Mouse (Mus musculus): ENCODE results near the gene Car6. TPM values are rescaled to one million over a fixed set of nuclear protein-coding genes. Genes with fewer than 3 reads are reported as not detected.

Car6 gene
- total RNA-seq, 1 experiment from 2014 or later: not detected

DNA sequence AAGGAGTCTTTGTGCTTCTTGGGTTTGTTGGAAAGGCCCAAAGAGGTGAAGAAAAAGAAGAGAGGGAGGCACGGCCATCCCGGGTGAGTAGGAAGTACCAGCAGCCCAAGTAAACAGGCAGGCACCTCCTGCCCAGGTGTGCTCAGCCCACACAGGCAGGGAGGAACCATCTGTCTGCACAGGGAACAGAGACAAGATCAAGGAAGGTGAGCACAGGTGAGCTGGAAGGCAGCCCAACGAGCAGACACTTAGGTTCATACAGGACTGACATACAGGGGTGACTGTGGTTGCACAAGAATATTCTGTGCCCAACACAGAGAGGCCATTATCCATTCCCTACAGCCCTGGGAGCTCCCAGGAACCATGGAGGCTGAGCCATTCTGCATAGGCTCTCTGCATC lies 3.7 kb upstream of the Car6 start:
- ATAC-seq (ENCODE audit: extremely low read depth, insufficient number of reproducible peaks, low FRiP score, poor library complexity, severe bottlenecking): no peak

DNA sequence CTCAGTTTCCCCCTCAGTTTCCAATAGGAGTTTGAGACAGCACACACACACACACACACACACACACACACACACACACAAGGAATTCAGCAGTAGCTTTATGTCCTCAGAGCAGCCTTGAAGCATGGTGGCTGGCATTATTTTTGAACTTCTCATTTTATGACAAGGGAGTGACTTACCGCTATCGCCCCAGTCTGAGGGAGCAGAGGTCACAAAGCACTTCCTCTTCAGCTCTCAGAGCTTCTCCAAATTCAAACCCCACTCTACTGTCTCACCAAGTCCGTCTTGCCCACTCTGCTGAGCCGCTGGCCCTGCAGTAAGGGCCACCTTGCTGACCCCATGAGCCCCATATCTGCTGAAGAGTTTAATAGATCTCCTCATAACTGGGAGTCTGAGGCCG lies 1.6 kb upstream of the Car6 start:
- peak; percentile 86 for ATAC-seq (ENCODE audit: extremely low read depth, insufficient number of reproducible peaks, low FRiP score, poor library complexity, severe bottlenecking)

- no peak for ATAC-seq (ENCODE audit: extremely low read depth, insufficient number of reproducible peaks, low FRiP score, poor library complexity, severe bottlenecking)
Measured at GRCm38 (mm10) chr4:150198268-150198667, 2.9 kb downstream of the Car6 start.

- ATAC-seq (ENCODE audit: extremely low read depth, insufficient number of reproducible peaks, low FRiP score, poor library complexity, severe bottlenecking): peak; percentile 90
Measured at GRCm38 (mm10) chr4:150193915-150194314, 7.2 kb downstream of the Car6 start.

GRCm38 (mm10) chr4:150192199-150192598 lies 8.9 kb downstream of the Car6 start:
- ATAC-seq (ENCODE audit: extremely low read depth, insufficient number of reproducible peaks, low FRiP score, poor library complexity, severe bottlenecking): no peak

DNA sequence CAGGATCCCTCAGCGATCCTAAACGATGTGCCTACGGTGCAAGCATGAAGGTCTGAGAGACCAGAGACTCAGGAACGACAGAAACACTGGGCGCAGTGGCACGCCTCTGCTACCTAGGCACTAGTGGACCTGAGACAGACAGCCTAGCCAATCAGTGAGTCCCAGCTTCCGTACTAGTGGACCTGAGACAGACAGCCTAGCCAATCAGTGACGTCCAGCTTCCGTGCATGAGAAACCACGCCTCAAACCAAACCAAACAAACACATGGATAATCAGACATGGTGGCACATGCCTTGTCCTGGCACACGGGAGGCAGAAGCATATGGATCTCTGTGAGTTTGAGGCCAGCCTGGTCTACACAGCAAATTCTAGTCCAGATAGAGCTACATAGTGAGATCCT lies 12.9 kb downstream of the Car6 start:
- no peak for ATAC-seq (ENCODE audit: extremely low read depth, insufficient number of reproducible peaks, low FRiP score, poor library complexity, severe bottlenecking)

GRCm38 (mm10) chr4:150181304-150181703 lies 19.8 kb downstream of the Car6 start:
- no peak for ATAC-seq (ENCODE audit: extremely low read depth, insufficient number of reproducible peaks, low FRiP score, poor library complexity, severe bottlenecking)

- no peak for ATAC-seq (ENCODE audit: extremely low read depth, insufficient number of reproducible peaks, low FRiP score, poor library complexity, severe bottlenecking)
Measured at GRCm38 (mm10) chr4:150178131-150178530, 23.0 kb downstream of the Car6 start.

DNA sequence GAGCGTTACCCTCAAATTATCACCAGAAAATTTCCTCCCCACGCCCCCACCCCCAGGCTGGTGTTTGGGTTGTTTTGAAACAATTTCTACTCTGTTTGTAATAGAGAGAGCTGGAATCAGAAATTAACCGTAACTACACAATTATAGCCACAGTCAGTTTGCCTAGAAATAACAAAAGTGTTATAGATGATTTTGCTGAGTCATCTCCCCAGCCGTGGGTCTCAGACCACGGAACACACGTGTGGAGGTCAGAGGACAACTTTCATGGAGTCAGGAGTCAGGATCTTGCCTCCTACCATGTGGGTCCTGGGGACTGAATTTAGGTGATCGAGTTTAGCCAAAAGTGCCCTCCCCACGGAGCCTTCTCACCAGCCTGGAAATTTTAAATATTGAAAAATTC lies 24.0 kb downstream of the Car6 start:
- ATAC-seq (ENCODE audit: extremely low read depth, insufficient number of reproducible peaks, low FRiP score, poor library complexity, severe bottlenecking): no peak

DNA sequence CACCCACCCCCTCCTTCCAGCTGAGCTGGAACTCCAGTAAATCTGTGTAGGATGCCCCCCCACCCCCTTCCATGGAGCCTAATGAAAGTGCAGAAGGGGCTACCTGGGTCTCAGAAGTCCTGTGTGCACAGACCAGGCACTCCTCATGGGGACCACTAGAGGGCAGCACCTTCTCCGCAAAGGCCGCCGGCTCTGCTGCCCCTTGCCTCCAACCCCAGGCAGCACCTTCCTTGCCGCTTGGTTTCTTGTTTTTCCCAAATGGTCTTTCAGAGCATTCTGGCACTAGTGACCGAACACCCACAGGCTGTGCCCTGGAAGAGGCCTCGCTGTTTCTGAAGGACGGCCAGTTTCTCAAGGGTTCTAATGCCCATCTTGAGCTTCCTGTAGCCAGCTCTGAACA lies 24.6 kb downstream of the Car6 start:
- ATAC-seq (ENCODE audit: extremely low read depth, insufficient number of reproducible peaks, low FRiP score, poor library complexity, severe bottlenecking): peak; percentile 67

DNA sequence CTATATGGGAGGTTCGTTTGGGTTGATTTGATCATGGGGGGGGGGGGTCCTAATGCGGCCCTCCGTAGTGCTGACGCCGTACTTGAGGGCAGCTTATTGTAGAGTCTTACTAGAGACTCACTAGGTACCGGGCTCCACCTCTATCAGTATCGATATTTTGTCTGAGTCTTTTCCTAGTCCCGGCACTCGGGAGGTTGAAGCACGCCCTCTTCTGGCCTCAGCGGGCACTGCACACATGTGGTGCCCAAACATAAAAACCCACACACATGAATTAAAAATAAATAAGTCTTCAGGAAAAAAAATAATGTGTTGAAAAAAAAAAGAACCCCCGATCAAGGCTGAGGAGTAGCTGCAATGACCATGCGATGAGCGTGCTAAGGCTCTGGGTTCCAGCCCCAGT lies 27.1 kb downstream of the Car6 start:
- no peak for ATAC-seq (ENCODE audit: extremely low read depth, insufficient number of reproducible peaks, low FRiP score, poor library complexity, severe bottlenecking)

DNA sequence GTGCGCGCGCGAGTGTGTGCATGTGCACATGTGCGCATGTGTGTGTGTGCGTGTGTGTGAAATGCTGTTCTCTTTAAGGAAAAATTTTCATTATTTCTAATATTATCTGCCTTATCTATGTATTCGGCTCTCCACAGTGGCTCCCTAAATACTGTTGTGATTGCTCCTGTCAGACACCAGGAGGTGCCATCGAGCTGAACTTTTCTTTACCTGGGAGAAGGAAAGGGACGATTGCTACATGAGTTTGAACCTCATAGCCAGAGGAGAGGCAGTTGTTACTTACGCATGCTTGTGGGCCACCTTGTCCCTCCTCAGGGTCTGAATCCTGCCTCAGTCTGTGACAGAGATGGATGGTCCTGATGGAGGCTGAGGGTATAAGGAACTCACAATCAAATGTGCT lies 27.9 kb downstream of the Car6 start:
- peak; percentile 42; the same call in 1 of the 2 replicates for ATAC-seq (ENCODE audit: extremely low read depth, insufficient number of reproducible peaks, low FRiP score, poor library complexity, severe bottlenecking)

DNA sequence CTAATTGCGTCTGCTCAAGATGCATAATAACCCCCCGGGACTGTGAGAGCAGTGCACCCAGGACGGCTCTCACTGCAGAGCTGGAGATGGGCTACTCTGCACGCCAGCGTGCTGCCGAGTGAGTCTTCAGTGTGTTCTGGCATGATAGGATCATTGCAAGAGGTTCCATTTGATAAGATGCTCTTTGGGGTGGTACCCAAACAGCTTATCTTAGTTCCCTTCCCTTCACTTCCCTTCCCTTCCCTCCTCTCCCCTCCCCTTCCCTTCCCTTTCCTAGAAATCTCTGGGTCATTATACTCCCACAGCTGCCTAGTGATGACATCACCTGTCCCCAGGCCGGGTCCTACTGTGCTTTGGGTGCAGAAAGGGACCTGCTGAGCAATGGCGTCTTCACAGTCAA lies 29.0 kb downstream of the Car6 start:
- no peak for ATAC-seq (ENCODE audit: extremely low read depth, insufficient number of reproducible peaks, low FRiP score, poor library complexity, severe bottlenecking)

DNA sequence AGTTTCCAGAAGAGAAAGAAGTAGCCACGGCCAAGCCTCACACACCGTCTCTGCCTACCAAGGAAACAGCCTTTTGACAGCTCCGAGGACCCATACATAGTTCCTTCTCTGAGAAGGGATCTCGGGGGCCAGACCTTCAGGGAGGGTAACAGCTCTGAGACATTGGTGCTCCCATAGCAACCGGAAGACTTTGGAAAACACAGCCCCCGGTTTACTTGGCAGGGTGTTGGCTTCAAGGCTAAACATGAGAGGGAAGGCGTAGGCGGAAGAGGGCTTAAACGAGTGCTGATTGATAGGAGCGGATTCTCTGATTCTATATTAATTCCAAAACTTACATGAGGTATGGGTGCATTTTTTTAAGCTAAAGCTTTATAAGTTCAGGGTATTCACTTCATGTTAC lies 32.7 kb downstream of the Car6 start:
- ATAC-seq (ENCODE audit: extremely low read depth, insufficient number of reproducible peaks, low FRiP score, poor library complexity, severe bottlenecking): no peak

- no peak for ATAC-seq (ENCODE audit: extremely low read depth, insufficient number of reproducible peaks, low FRiP score, poor library complexity, severe bottlenecking)
Measured at GRCm38 (mm10) chr4:150164875-150165274, 36.3 kb downstream of the Car6 start.

- ATAC-seq (ENCODE audit: extremely low read depth, insufficient number of reproducible peaks, low FRiP score, poor library complexity, severe bottlenecking): no peak
Measured at GRCm38 (mm10) chr4:150162561-150163169, 38.5 kb downstream of the Car6 start.

GRCm38 (mm10) chr4:150159458-150159857 lies 41.7 kb downstream of the Car6 start:
- no peak for ATAC-seq (ENCODE audit: extremely low read depth, insufficient number of reproducible peaks, low FRiP score, poor library complexity, severe bottlenecking)

DNA sequence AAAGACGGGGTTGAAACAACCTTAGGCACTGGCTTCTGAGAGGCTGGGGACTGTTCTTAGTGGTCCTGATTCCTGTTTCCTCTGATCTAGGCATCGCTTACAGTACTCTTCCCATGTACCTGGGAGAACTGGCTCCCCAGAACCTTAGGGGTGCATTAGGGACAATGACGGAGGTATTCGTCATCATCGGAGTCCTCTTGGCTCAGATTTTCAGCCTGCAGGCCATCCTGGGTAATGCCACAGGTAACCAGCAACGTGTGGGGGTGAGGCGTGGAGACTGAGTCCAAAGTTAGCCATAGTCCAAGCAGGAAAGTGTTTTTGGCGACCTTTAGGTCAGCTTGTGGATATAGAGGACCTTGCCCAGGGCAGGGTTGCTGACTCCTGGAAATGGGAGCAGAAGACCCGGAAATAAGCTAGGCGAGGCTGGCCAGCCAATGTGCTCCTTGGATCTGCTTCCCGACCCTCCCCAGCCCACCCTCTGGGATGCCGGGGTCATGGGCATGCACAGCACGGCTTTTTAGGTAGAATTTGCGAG lies 43.7 kb downstream of the Car6 start:
- ATAC-seq (ENCODE audit: extremely low read depth, insufficient number of reproducible peaks, low FRiP score, poor library complexity, severe bottlenecking): no peak

DNA sequence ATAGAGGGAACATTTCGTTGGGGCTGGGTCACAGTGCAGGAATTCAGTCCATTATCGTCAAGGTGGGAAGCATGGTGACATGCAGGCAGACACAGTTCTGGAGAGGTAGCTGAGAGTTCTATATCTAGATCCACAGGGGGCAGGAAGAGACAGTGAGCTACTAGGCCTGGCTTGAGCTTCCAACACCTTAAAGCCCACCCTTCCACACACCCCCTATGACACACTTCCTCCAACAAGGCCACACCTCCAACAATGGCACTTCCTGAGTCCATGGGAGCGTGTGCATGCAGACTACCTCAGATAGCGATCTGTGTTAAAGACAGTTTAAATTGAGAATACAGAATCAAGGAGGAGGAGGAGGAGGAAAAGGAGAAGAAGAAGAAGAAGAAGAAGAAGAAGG lies 45.4 kb downstream of the Car6 start:
- ATAC-seq (ENCODE audit: extremely low read depth, insufficient number of reproducible peaks, low FRiP score, poor library complexity, severe bottlenecking): no peak

GRCm38 (mm10) chr4:150155301-150155700 lies 45.8 kb downstream of the Car6 start:
- ATAC-seq (ENCODE audit: extremely low read depth, insufficient number of reproducible peaks, low FRiP score, poor library complexity, severe bottlenecking): no peak

DNA sequence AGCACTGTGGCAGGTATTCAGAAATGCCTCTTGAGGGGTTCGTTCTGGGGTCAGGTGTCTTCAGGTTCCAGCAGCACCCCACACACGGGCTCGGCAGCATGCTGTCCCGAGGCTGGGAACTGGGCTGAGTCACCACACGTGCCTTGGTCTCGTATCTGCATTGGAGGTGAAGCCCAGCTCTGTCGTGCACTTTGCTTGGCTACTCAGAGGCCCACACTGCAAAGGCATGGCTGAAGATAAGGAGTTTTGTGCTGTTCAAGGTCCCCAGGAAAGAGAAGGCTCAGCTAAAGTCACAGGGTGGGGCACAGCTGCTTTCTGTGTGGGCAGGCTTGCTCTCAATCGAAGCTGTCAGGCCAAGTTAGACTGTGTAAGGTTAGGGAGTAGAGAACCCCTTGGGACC lies 48.6 kb downstream of the Car6 start:
- ATAC-seq (ENCODE audit: extremely low read depth, insufficient number of reproducible peaks, low FRiP score, poor library complexity, severe bottlenecking): no peak
